Mouse (Mus musculus) lung, postnatal 4 days (tissue): Measurements from ENCODE around the gene Commd4.

Experiments
- DNase-seq, 2 experiments: peaks; one replicate each; pipeline ENCODE4 v3.0.0; 2021

Gene Commd4

DNA sequence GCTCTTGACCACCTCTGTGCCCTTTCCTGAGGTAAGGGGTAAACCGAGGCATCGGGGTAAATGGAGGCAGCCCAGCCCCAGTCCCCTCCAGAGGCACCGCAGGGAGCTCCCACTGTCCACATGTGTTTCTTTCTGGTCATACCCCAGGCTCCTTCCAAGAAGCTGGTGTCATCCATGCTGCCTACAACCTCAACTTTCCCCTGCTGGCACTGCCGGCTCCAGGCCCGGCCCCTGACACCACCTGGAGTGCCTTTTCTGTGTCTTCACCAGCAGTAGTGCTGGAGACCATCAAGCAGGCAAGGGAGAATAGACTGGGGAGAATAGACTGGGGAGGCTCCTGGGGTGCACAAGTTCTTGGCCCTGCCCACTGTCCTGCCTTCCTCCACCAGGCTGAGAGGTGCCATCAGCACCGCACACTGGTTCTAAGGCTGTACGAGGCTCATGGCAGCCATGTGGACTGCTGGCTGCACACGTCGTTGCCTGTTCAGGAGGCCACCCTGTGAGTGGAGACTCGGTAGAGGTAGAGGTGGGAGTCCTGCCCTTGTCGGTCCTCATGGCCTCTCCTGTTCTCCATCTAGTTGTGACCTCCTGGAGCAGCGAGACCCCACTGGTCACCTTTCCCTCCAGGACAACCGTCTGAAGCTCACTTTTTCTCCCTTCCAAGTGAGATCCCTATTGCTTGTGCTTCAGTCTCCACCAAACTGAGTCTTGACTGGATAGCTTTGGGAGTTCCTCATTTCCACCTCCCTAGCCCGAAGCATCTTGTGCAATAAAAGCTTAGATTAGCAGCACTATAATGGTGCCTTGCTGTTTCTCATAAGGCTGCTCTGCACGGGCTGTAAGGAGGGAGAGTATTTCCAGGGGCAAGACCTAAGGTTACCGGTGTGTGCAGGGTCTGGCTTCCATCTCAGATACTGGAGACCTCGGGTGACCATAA lies 16.4 kb downstream of the Commd4 start:
- DNase-seq = no peak

DNA sequence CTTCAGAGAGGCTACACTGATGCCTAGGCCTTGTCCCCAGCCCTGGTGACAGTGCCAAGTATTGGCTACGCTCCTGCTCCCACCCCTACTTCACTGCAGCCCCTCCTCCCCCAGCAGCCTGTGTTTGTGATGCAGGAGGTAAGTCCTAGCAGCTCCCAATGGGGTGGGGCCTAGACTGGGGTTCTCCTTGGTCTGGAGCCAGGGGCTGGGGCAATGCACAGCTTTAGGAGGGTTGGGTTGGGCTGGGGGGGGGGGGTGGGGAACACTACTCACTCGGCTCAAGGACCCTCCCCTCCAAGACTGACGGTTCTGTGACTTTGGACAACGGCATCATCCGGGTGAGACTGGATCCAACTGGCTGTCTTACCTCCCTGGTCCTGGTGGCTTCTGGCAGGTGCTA lies 18.6 kb downstream of the Commd4 start:
- no peak for DNase-seq

DNA sequence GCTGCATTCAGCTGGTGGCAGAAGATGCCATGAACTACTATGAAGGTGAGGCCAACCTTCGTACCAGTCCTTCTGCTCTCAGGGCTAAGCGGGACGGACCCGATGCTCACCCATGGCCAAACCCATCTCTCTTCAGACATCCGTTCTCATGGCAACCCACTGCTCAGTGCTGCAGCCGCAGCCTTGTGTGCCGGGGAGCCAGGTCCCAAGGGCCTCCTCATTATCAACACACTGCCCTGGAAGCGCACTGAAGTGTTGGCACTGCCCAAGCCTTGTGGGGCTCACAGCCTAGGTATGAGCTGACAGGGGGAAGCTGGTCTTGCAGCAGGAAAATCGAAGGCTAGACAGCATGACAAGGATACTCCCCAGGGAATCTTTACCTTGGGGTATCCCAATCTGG lies 19.0 kb downstream of the Commd4 start:
- DNase-seq = no peak

DNA sequence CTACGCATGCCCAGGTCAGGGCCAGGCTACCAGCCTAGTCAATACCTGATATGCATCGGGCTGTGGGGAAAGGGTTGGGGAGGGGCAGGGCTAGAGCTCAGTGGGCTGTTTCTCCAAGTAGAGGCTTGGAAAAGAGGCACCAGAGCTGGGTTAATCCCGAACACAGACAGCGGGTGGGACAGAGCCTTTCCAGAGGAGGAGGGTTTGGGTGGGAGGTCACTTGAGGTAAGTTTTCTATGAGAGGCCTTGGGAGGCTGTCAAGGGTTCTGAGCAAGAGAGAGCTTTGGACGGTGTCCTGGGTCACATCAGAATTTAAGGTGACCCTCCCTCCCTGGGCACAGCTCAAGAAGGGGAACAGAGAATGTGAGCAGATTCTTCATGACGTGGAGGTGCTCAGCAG lies 19.6 kb downstream of the Commd4 start:
- no peak for DNase-seq

DNA sequence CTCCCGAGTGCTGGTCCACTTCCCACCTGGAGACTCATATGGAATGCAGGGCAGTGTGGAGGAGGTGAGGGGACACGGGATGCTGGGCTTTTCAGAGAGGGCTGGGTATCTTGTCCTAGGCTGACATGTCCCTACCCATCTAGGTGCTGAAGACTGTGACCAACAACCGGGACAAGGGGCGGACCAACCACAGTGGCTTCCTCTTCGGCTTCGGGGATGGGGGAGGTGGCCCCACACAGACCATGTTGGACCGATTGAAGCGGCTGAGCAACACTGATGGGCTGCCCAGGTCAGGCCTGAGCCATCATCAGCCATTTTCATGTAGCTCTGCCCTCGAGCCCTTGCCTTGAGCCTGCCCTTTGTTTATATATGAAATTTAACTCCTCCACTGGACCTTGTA lies 20.4 kb downstream of the Commd4 start:
- no peak for DNase-seq

DNA sequence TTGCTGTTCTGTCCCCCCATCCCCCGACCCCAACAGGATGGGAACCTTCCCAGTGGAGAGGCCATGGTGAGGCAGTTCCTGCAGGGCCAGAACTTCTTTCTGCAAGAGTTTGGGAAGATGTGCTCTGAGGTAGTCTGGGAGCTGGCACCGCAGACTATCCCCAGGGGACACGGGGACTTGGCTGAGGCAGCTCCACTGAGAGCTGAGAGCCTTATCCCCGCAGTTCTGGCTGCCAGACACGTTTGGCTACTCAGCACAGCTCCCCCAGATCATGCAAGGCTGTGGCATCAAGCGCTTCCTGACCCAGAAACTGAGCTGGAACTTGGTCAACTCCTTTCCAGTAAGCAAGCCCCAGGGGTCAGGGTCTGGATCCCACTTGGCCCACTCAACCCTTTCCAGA lies 20.9 kb downstream of the Commd4 start:
- DNase-seq = no peak

DNA sequence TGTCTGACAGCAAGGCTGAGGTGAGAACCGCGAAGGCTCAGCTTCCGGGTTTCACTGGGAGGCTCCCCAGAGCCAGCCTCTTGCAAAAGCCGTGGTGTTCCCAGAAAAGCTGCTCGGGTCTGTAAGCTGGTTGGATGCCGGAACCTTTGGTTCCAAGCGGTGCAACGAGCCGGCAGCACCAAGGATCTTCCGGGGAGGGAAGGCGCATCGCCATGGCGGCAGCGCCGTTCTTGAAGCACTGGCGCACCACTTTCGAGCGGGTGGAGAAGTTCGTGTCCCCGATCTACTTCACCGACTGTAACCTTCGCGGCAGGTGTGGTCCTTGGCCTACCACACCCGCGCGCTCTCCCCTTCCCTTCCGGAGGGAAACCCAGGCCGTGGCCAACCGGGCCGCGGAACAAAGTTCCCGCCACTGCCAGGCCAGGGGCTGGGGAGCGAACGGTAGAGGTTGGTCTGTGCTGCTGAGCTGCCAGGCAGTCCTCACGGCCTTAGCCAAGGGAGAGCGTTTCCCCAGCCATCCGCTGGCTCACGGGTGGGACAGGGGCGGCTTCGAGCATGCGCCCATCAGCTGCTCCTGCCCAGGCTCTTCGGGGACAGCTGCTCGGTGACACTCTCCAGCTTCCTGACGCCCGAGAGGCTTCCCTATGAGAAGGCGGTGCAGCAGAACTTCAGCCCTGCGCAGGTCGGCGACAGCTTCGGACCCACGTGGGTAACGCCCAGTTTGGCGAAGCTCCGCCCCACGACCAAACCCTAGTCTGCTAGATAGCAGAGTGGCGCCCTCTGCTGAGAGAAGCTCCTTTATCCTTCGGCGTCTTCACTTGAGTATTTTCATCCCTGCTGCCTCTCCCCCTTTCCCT lies 27.3 kb downstream of the Commd4 start, which contains the start of gene Man2c1:
TSS of gene Man2c1 (plus strand) at position 114 of the 857 bp plus-strand sequence.
- peak; percentile 94 to 95 for DNase-seq

DNA sequence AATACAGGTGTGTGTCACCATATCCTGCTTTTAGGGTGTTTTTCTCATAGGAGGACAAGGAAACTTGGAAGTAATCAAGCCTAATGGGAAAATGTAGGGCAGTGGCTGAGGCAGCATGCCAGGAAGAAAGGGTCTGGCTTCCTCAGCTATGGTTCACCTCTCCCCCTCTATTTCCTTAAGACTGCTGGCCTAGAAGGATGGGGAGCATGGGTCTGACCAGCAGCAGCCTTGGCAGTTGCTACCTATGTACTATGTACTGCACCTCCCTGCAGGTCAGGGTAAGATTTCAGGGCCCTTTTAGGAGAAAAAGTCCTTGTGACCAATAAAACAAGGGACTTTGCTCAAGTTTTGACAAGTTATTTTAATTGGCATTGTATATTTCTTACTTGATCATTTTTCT lies 28.5 kb downstream of the Commd4 start:
- no peak for DNase-seq

DNA sequence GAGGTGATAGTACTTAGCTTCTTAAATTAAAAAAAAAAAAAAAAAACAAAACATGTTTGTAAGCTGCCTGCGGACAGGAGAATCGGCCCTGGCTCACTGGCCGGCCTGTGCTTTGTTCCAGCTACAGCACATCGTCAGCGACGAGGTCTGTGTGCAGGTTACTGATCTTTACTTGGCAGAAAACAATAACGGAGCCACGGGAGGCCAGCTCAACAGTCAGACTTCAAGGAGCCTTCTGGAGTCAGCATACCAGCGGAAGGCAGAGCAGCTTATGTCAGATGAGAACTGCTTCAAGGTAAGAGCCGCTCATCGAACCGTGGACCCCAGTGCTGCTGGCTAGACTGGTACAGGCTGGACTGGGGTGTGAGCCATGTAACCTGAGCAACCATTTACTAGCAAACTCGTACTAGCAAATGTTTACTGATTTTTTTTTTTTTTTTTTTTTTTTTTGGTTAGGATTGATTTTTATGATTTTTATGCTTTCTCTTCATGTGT lies 40.8 kb downstream of the Commd4 start:
- no peak for DNase-seq
